Mouse (Mus musculus): ENCODE data around the gene Ifna13.

Ifna13 gene

DNA sequence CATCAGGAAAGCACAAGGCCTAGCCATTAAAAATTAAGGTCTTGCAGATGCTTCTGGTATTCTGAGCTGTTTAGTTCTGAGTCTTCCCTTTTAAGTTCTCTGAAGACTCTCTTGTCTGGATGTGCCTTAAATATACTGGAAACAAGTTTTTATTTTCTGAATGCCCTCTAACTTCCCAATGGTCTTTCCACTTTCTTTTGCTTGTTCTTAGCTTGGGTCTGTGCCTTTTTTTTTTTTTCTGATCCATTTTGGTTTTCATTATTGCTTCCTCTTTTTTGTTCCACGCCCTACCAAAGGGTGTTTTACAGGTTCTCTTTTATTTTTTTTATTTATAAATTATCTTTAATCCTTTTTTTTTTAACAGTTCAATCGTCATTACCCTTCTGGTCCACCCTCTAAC is at the start of gene Ifna13:
TSS of gene Ifna13 (minus strand) at position 101 of the 400 bp plus-strand sequence.
- ChIA-PET POLR2A (no interaction called here), CTCF (no interaction called here)

DNA sequence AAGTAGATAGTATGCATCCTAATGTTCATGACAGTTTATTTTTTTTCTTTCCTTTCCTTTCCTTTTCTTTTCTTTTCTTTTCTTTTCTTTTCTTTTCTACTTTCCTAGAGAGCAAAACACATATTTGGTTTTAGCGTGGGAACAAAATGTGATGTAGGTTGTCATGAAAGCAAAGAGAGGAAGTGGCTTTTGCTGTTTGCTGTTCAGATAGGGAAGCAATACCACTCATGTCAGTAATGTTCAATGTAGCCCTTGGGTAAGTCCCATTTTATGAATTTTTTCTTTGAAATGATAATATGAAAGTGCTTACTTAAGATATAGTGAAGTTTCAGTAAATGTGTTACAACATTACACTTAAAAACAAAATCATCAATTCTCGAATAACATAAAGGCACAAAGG is 49.1 kb upstream of the Ifna13 start:
- ChIA-PET POLR2A (no interaction called here), CTCF (no interaction called here)

DNA sequence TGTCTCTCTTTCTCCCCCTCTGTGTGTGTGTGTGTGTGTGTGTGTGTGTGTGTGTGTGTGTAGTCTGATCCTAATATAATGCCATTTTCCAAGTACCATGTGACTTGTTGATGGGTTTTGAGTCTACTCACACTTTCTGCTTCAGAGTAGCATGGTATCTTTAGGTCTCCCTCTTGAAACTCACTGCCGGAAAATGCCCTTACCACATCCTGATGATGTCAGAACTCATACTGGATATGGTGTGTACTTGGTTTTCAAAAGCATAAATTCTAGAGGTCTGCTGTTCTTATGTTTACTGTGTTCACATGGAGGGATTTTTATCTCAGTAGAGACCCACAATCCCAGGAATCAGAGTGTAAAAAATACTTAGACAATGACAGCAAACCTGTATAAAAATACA is 48.3 kb upstream of the Ifna13 start:
- CTCF ChIA-PET: no interaction called here
- POLR2A ChIA-PET: no interaction called here

DNA sequence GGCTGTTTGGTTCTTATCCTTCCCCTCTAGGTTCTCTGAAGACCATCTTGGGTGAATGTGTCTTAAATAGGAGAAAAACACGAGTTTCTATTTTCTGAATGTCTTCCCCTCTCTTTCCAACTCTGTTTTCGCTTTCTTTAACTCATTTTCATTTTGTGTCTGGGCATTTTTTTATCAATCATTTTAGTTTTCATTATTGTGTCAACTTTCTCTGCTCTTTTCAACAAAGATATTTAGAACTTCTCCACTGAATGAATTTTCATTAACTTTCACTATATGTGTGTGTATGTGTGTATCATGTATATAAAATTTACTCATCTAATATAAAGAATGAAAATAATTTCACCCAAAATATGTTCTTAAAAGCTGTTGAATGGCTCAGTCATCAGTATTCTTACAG is 47.0 kb upstream of the Ifna13 start, which contains the start of gene Ifnab:
TSS of gene Ifnab (minus strand) at position 101 of the 400 bp plus-strand sequence.
- CTCF ChIA-PET: no interaction called here
- POLR2A ChIA-PET: no interaction called here

DNA sequence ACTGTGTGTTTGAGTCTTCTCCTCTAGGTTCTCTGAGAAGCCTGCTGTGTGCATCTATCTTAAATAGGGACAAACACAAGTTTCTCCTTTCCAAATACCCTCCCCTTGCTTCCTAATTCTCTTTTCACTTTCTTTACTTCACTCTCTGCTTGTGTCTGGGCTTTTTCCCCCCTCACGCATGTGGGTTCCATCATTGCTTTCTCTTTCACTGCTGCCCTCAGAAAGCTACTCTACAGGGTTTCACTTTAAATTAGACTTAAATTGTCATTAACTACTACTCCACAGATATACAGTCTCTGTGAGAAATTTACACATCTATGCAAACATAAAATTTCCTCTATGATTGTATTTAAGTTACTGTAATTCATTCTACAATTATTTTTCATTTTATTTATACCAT is 39.6 kb upstream of the Ifna13 start, which contains the start of gene Ifna2:
TSS of gene Ifna2 (minus strand) at position 101 of the 400 bp plus-strand sequence.
- POLR2A ChIA-PET: no interaction called here
- CTCF ChIA-PET: interaction anchor here in 1 of 4 experiments (1.1 kb wide), 1 partner anchor 136 kb away, joined by 4 read pairs; no protein-coding TSS in a partner anchor

DNA sequence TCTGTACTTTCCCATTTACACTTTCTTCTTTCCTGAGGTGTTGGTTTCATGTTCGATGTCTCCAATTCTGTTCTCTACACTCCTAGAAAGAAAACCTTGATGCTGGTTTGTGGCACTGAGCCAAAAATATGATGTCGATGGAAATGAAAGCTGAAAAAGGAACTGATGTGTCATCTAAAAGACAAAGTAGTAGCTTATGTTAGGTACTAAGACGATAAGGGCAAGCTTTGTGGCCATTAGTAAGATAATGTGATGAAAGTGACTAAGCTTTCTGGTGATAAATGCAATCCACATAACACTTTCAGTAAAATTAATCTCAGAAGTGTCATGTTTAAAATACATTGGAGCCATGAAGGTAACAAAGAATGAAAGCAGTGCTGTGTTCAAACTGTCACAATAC is 37.1 kb upstream of the Ifna13 start:
- POLR2A ChIA-PET: no interaction called here

DNA sequence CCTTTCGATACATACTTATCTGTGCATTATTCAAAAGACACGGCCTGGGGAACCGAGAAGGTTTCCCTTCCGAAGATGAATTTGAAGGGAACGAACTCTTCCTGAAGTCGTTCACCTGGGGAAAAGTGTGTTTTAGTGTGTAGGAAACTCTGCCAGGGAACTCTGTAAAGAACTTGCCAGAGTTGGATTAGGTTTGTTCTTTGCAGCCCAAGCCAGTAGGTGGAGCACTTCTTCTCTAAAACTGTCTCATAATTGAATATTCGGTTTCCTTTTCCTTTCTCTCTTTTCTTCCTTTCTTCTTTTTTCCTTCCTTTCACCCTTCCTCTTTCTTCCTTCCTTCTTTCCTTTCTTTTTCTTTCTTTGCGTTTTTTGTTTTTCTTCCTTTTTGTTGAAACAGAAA is 36.1 kb upstream of the Ifna13 start:
- POLR2A ChIA-PET: no interaction called here
- CTCF ChIA-PET: interaction anchor here in 1 of 4 experiments (0.9 kb wide), 1 partner anchor 159 kb away, joined by 5 read pairs; no protein-coding TSS in a partner anchor

More for the DNA sequence above, 37.1 kb upstream of the Ifna13 start:
- CTCF ChIA-PET: interaction anchor here in 1 of 4 experiments (0.6 kb wide), 1 partner anchor 1141 kb away, joined by 3 read pairs; no protein-coding TSS in a partner anchor

DNA sequence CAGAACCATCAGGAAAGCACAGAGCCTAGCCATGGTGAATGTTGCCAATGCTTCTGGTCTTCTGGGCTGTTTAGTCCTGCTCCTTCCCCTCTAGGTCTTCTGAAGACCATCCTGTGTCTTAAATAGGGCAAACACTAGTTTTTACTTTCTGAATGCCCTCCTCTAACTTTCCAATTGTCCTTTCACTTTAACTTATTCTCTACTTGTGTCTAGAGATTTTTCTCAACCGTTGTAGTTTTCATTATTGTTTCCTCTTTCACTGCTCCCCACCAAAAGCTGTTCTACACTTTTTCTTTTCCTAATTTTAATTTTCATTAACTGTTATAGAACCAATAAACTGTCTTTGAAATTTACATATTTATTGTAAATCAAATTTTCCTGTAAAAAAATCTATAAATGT is 32.6 kb upstream of the Ifna13 start, which contains the start of gene Ifna16:
TSS of gene Ifna16 (minus strand) at position 101 of the 400 bp plus-strand sequence.
- POLR2A ChIA-PET: no interaction called here
- CTCF ChIA-PET: no interaction called here

DNA sequence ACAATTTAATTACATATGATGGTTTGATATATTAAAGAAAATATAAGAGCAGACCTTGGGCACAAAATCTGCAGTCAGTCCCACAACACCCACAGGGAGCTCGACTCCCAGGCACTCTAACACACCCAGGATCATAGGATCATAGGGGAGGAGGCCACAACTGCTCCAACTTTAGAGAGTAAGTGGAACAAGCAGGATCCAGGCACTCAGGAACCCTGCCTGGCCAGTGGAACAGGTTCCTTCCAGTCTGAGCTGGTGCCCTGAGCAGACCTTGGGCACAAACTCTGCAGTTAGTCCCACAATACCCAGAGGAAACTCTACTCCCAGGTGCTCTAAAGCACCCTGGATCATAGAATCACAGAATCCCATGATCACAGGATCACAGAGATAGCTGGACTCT is 11.2 kb upstream of the Ifna13 start:
- ChIA-PET CTCF (no interaction called here), POLR2A (interaction anchor here in 1 of 4 experiments (0.6 kb wide), 1 partner anchor 73 kb away, joined by 3 read pairs; no protein-coding TSS in a partner anchor)

DNA sequence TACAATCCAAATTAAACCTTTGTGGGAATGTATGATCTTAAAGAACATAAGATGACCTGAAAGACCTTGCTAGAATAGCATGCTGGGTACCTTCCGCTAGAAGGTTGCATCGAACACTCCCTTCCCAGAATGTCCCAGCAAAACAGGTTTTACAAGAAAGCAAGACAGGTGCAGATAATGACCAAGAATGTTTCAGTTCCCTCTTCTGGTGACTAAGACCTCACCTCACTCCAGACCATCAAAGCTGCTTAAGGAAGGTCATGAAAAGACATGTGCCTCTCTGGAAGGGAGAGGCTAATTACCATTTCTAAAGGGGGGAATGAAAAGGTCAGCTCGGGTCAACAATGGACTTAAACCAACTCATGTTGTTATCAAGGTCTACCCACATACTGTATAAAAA is 9.4 kb upstream of the Ifna13 start:
- ChIA-PET POLR2A (no interaction called here), CTCF (interaction anchor here in 1 of 4 experiments (0.6 kb wide), 1 partner anchor 65 kb away, joined by 10 read pairs; no protein-coding TSS in a partner anchor)

DNA sequence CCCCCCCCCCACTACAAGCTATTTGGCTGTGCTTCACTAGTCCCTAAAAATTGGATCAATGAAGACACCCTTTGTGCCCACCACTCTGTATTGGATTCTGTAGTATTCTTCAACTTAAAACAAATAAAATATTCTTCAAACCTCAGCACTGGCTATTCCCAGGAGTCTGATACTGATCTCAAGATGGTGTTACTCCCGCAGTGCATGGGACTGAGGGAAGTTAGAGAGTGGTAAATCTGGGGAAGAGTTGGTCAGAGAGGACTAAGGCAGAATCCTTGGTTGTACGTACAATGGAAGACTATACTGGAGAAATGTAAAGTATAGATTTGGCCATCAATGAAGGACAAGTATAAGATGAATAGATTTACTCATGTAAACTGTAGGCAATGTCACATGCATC is 1.7 kb downstream of the Ifna13 start:
- ChIA-PET CTCF (no interaction called here), POLR2A (no interaction called here)

DNA sequence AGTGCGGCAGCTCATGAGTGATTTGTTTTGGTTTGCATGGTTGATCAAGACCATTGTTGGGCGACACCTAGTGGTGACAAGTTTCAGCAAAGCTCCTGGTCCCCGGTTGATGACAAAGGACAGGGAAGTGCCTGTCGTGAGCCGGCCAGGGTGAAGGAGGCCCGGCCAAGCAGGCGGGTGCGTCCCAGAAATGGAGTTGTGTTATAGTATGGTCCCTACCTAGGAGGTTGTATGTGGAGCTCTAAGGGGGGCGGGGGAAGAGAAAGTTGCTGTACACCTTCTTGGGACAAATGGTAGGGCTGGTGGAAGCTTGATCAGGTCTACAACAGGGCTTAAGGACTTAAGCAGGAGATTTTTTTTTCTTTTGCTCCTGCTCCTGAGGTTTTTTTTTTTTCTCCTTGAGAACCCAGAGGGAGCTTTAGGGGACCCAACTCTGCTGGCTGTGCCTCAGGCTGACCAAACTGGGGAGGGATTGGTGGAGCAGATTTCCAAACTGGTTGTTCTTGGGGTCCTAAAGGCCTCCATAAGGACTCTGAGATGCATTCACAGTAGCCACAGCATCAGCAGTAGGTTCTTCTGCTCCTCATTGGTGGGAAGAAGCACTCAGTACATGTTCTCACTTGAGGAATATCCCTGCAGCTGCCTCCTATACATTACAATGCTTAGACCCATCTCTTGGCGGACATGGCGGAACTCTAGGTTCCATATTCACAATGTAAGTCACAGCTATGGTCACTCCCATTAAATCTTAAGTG is 3.0 kb downstream of the Ifna13 start:
- ChIA-PET POLR2A (interaction anchor here in 1 of 4 experiments (0.6 kb wide), 1 partner anchor 1826 kb away, joined by 3 read pairs; no protein-coding TSS in a partner anchor), CTCF (no interaction called here)

DNA sequence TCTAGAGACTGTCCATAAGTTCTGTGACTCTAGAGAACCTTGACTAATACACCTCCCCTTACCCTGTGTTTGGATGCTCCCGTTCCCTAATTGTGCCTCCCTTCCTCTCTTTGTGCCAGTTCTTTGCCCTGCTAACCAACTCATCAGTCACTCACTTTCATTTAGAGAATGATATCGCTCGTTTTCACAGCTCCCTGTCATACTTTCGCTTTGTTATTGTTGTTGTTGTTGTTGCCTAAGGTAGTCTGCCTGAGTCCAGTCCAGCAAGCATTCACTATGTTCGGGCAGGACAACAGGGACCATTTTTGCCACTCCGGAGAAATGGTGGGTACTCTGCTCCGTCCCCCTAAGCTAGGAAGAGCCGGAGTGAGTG is 3.6 kb downstream of the Ifna13 start:
- ChIA-PET CTCF (no interaction called here), POLR2A (no interaction called here)

DNA sequence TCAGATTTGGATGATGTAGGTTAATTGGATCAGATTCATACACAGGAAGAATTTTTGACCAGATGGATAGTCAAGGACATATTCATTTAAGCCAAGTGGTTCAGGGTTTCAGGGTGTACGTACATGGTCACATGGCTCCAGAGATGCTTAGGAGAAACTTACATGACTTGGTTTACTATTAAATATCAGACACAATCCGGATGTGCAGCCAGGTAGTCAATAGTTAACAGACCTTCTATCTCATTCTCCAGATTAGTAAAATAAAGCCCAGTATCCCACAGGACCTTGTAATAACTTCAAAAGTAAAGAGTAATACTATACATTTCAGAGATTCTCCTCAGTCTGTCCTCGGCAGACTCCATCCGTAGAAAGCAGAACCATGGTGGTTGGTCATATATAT is 9.9 kb downstream of the Ifna13 start, which contains the start of gene C87499:
TSS of gene C87499 (minus strand) at position 101 of the 400 bp plus-strand sequence.
- POLR2A ChIA-PET: no interaction called here
- CTCF ChIA-PET: no interaction called here

DNA sequence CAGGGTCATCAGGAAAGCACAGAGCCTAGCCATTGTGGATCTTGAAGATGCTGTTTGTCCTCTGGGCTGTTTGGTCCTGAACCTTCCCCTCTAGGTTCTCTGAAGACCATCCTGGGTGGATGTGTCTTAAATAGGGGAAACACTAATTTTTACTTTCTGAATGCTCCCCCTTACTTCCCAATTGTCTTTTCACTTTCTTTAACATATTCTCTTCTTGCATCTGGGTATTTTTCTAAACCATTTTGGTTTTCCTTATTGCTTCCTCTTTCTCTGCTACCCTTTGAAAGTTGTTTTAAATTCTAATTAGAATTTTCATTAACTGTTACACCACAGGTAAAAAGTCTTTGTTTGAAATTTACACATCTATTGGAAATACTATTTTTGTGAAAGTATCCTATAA is 41.0 kb downstream of the Ifna13 start, which contains the start of gene Ifna12:
TSS of gene Ifna12 (minus strand) at position 101 of the 400 bp plus-strand sequence.
- ChIA-PET POLR2A (no interaction called here), CTCF (no interaction called here)

Data from embryonic stem cell, embryonic (primary cell).